Mouse (Mus musculus) C2C12 (cell line): ENCODE data around the gene Ccl3. TPM values are rescaled to one million over a fixed set of nuclear protein-coding genes. Genes with fewer than 3 reads are reported as not detected.

Experiments
- H3K27me3 ChIP-seq: one replicate; pipeline ENCODE4 v1.6.1; 2011; ENCODE audit not compliant: control insufficient read depth, insufficient read depth, insufficient read length
- H3K36me3 ChIP-seq: one replicate; pipeline ENCODE4 v1.6.1; 2011; ENCODE audit not compliant: control insufficient read depth, insufficient read depth
- H3K4me3 ChIP-seq: one replicate; pipeline ENCODE4 v1.5.1; 2011; ENCODE audit warnings: mild to moderate bottlenecking, control low read depth; ENCODE audit not compliant: poor library complexity, insufficient read depth, severe bottlenecking
- H3K79me2 ChIP-seq: one replicate; pipeline ENCODE4 v1.6.1; 2011; ENCODE audit not compliant: control insufficient read depth, insufficient read depth
- H3K79me3 ChIP-seq: one replicate; pipeline ENCODE4 v1.6.1; 2011; ENCODE audit warnings: low read depth, control low read depth
- H3ac ChIP-seq: one replicate; pipeline ENCODE3; 2011; ENCODE audit warnings: low read depth; ENCODE audit not compliant: control insufficient read depth, insufficient read length
- CEBPB ChIP-seq: IDR thresholded peaks from one replicate; pipeline ENCODE4 v1.6.1; 2011; ENCODE audit warnings: low read depth, mild to moderate bottlenecking, control low read depth, moderate library complexity
- CTCF ChIP-seq: IDR thresholded peaks from one replicate; pipeline ENCODE4 v1.5.1; 2011; ENCODE audit not compliant: control insufficient read depth, insufficient read depth, insufficient read length
- FOSL1 ChIP-seq: IDR thresholded peaks from one replicate; pipeline ENCODE4 v1.8.0; 2011; ENCODE audit warnings: mild to moderate bottlenecking, low read length; ENCODE audit not compliant: poor library complexity, insufficient read depth, severe bottlenecking
- MAX ChIP-seq: IDR thresholded peaks from one replicate; pipeline ENCODE4 v1.6.1; 2011; ENCODE audit warnings: mild to moderate bottlenecking, control low read depth
- MYOD1 ChIP-seq: IDR thresholded peaks from one replicate; pipeline ENCODE4 v1.6.1; 2011; ENCODE audit warnings: low read depth; ENCODE audit not compliant: control insufficient read depth, insufficient read length
- MYOG ChIP-seq: IDR thresholded peaks from one replicate; pipeline ENCODE4 v1.6.1; 2011; ENCODE audit not compliant: control insufficient read depth, insufficient read length; ENCODE audit errors: extremely low read depth
- USF1 ChIP-seq: IDR thresholded peaks from one replicate; pipeline ENCODE4 v1.6.1; 2011; ENCODE audit warnings: low read depth, mild to moderate bottlenecking, control low read depth, moderate library complexity
- polyA plus RNA-seq: library from polyadenylated mRNA; unstranded; fragments of >200 nt; fragmentation: generic; extraction: Trizol; gene quantifications from one replicate; pipeline ENCODE4 v1.2.1, GENCODE M21; 2012; ENCODE audit warnings: missing spikeins

The Ccl3 gene
- polyA plus RNA-seq, 1 experiment: not detected

DNA sequence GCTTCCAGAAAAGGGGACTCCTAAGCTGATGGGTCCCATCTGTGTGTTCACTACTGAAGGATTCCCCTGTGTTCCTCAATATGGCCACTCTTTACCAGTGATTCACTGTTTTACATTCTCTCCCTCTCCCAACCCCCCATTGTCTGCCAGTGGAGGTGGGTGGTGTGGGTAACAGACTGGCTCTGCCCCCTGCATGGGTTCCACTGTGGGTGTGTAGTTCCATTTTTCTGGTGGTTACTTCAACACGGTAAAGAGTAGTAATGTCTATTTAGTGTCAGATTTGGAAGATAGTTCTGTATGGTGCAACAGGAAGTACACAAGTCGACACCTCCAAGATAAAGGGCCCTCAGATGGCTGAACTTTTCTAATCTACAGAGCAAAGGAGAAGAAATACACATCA lies 7.9 kb downstream of the Ccl3 start:
- H3K36me3 ChIP-seq: no peaks in the 10 kb centered on the region
- peaks cover 3% of the 10 kb centered on the region for H3K27me3 ChIP-seq
- TF ChIP-seq USF1 (no peak), FOSL1 (no peak), CEBPB (no peak)
- no peaks in the 10 kb centered on the region for H3K79me3 ChIP-seq
- H3K79me2 ChIP-seq: no peaks in the 10 kb centered on the region
- H3ac ChIP-seq: no peak overlapping the region
- no peak overlapping the region for H3K4me3 ChIP-seq

DNA sequence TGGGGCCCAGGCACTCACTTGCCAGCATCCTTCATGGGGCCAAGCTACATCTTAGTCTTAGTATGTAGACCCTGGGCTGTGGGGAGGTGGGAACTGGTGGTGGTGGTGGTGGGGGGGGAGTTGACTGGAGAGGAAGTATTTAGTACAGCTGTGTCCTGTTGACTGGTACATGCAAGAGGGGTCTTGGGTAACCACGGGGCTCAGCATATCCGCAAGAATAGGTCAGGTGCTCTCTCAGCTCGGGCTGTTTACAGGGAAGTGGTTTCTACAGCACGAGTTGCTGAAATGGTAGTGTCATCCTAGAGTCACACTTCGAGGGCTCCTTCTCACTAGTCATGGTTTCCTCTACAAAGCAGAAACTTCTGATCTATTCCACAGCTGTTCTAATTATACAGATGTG lies 9.0 kb downstream of the Ccl3 start:
- Histone ChIP-seq H3K4me3 (no peak overlapping the region), H3ac (no peak overlapping the region), H3K36me3 (no peaks in the 10 kb centered on the region), H3K79me2 (no peaks in the 10 kb centered on the region), H3K27me3 (peaks cover 3% of the 10 kb centered on the region), H3K79me3 (no peaks in the 10 kb centered on the region)
- TF ChIP-seq CEBPB: no peak
- no peak for TF ChIP-seq CTCF
- no peak for TF ChIP-seq MYOD1
- TF ChIP-seq MYOG: no peak
- TF ChIP-seq USF1: no peak

DNA sequence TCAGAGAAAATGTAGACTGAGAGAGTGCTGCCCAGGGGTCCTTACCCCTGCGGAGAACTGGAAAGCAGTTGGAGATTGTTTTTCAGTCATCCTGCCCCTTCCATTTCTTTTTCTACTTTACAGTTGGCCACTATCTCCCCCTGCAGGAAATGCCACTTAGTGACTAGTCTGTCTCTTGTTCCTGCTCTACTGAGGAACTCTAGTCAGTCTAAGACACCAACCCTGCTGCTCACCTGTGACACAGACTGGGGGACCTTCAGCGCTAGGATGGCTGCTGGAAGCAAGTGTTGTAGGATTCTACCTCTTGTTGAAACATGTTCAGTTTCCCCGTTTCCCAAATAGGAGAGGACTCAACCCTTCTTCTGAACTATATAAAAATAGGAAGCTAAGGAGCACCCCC lies 9.6 kb downstream of the Ccl3 start:
- TF ChIP-seq CTCF (no peak), USF1 (no peak), CEBPB (no peak), MYOG (no peak), FOSL1 (no peak), MYOD1 (no peak), MAX (no peak)
- no peaks in the 10 kb centered on the region for H3K79me2 ChIP-seq
- H3K36me3 ChIP-seq: no peaks in the 10 kb centered on the region
- no peaks in the 10 kb centered on the region for H3K79me3 ChIP-seq
- H3K4me3 ChIP-seq: no peak overlapping the region
- peaks cover 3% of the 10 kb centered on the region for H3K27me3 ChIP-seq
- H3ac ChIP-seq: no peak overlapping the region

DNA sequence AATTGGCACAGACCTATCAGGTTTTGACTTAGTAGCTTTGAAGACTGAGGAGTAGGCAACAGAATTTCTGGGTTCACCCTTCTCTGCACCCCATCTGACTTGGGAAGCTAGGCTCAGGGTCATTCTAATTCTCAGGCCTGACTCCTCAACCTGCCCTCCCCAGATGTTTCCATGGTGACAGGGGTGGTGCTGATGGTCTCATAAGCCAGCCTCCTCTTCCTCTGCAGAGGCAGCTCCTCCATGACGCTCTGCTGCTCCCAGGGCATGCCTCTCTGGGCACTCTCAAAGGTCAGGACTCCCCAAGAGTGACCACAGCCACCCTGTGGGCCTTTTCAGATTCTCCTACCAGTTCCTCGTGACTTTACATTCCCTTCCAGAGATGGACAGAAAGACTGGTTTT lies 10.2 kb downstream of the Ccl3 start:
- Histone ChIP-seq H3ac (no peak overlapping the region), H3K79me2 (no peaks in the 10 kb centered on the region), H3K27me3 (peaks cover 3% of the 10 kb centered on the region), H3K4me3 (no peak overlapping the region), H3K79me3 (no peaks in the 10 kb centered on the region), H3K36me3 (no peaks in the 10 kb centered on the region)
- TF ChIP-seq CEBPB (no peak), MAX (no peak), CTCF (no peak), USF1 (no peak), MYOD1 (no peak), FOSL1 (no peak), MYOG (no peak)

DNA sequence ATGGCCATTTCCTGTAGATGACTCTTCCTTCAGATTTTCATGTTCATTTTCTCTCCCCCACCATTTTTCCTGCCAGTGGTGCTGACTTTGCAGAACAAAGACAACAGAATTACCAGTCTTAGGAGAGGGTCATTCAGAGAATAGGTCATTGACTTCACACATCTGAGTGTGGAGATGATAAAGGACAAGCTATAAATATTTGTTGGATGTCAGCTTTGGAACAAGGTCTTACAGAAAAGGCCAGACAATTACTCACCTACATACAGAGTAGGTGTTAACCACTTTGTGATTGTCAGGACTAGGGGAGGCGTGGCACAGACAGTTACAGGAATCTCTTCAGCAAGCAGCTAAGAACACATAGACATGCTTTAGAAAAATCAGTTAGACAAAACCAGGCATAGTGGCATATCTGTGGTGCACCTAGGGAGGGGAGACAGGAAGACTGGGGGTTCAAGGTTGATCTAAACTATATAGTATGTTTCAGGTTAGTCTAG lies 12.4 kb downstream of the Ccl3 start:
- Histone ChIP-seq H3K36me3 (no peaks in the 10 kb centered on the region), H3K79me2 (no peaks in the 10 kb centered on the region), H3K4me3 (no peak overlapping the region), H3K79me3 (no peaks in the 10 kb centered on the region), H3ac (no peak overlapping the region), H3K27me3 (peaks cover 3% of the 10 kb centered on the region)
- TF ChIP-seq USF1: no peak
- TF ChIP-seq MYOD1: no peak
- TF ChIP-seq MYOG: no peak
- no peak for TF ChIP-seq CTCF
- no peak for TF ChIP-seq FOSL1
- TF ChIP-seq CEBPB: no peak
- TF ChIP-seq MAX: no peak

DNA sequence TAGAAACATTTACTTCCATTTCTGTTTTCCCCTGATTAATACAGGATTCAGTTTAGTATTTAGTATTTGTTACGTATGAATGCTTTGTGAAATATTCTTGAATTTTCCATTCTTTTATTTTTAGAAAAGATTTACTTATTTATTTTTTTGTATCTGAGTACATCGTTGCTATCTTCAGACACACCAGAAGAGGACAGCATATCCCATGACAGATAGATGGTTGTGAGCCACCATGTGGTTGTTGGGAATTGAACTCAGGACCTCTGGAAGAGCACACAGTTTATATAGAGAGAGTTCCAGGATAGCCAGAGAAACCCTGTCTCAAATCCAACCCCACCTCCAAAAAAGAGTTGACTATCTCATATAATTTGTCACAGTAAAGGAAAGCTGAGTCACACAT lies 14.3 kb downstream of the Ccl3 start:
- H3K79me2 ChIP-seq: no peaks in the 10 kb centered on the region
- H3K79me3 ChIP-seq: no peaks in the 10 kb centered on the region
- H3K27me3 ChIP-seq: no peaks in the 10 kb centered on the region
- no peaks in the 10 kb centered on the region for H3K36me3 ChIP-seq
- no peak overlapping the region for H3ac ChIP-seq
- TF ChIP-seq CEBPB (no peak), MAX (no peak), USF1 (no peak), MYOG (no peak), MYOD1 (no peak), FOSL1 (no peak), CTCF (no peak)
- H3K4me3 ChIP-seq: no peak overlapping the region
